Mouse (Mus musculus) left cerebral cortex, postnatal 4 days (tissue): ENCODE data around the gene Elovl5. TPM values are rescaled to one million over a fixed set of nuclear protein-coding genes. Genes with fewer than 3 reads are reported as not detected.
A peak's percentile ranks its signal among the peaks of the same experiment; 100 is the strongest.

ENCODE experiments used
- DNase-seq: peaks from one replicate; pipeline ENCODE4 v3.0.0-alpha.2; 2022
- intact Hi-C: fragments of 180-260 bp; cut with DNase I; formaldehyde crosslinking; loops from one replicate; pipeline ENCODE4 v1.15.1; 2025
- total RNA-seq, 2 experiments: library from RNA; stranded (reverse); gene quantifications; 2 replicates each; pipeline ENCODE4 v1.2.3; 2021

Elovl5 gene
- total RNA-seq = 10 to 100 TPM; 62.7 to 65.3 TPM

DNA sequence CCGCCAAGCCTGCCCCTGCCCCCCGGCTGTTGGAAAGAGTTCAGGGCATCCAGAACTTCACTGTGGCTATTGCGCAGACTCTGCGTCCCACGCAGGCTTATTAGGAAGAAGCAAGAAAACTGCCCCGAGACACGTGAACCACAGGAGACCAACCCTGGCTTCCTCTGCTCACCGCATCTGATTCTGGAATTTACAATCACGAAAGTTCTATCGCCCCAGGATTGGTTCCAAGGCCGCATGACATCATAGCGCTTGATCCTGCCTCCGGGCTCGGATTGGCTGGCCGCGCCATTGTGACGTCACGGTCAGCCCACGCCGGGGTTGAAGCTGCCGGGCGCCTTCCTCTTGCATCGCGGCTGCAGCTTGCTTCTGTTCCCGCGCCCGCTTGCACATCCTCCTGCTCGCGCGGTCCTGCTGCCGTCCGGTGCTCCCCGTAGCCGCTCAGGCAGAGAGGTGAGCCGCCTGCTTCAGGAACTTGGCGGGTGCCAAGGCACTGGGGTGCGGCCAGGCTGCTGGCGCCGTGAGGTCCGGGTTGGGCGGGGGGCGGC is at the start of gene Elovl5:
Gene Elovl5, plus strand, starts transcription at position 291 of the 548 bp plus-strand sequence.
- DNase-seq = peak; percentile 97
- intact Hi-C loops = loop anchor here (5.0 kb wide), 1 partner anchor 110 kb away; no protein-coding TSS in a partner anchor

DNA sequence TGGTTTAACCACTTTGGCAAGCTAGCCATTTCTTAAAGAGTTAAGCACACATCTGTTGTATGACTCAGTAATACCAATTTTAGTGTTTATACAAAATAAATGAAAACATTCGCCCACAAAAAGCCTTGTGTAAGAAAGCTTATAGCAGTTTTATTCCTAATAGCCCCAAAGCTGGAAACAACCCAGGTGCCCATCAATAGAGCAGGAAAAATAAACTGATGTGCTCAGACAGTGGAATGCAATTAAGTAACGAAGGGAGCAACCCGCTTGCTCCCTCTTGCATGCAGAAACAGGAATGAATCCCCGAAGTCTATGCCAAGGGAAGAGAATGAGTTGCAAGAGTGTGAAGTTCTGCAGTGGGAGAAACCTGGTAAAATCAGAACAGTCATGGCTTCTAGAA is 25.7 kb upstream of the Elovl5 start:
- intact Hi-C loops = no loop called here
- no peak for DNase-seq

DNA sequence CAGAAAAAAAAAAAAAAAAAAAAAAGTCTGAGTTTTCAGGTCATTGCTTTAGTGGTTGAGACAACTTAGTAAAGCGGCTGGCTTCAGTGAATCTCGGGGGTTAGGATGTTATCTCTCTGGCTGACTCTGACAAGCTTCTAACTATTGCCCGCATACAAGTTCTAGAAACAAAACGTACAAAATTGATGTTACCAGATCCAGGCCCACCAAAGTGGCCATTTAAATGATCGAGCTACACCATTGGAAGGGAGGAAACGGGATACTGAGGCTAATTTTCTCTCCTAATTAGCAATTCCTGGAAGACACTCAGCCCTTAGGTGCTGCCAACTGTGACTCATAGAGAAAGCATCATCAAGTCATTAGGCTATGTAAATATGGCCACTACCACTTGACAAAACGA is 18.6 kb upstream of the Elovl5 start:
- no peak for DNase-seq
- intact Hi-C loops = no loop called here

DNA sequence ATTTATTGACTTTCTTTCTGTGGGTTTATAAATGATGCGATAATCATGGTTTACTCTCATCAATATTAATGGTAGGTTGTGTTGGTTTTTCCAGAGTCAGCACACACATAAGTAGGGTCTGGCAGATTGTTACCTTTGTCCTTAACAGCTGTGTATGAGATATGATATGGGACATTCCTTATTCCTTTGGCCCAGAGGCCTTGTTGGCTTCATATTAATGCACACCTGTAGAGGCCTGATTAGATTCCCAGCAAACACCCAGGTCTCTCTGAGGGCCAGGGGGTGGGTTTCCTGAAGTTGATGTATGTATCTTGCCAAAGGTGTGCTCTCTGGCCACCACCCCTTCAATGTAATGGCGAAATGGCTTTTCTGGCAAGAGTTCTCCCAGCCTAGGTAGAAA is 13.0 kb upstream of the Elovl5 start:
- intact Hi-C loops = no loop called here
- DNase-seq = no peak

DNA sequence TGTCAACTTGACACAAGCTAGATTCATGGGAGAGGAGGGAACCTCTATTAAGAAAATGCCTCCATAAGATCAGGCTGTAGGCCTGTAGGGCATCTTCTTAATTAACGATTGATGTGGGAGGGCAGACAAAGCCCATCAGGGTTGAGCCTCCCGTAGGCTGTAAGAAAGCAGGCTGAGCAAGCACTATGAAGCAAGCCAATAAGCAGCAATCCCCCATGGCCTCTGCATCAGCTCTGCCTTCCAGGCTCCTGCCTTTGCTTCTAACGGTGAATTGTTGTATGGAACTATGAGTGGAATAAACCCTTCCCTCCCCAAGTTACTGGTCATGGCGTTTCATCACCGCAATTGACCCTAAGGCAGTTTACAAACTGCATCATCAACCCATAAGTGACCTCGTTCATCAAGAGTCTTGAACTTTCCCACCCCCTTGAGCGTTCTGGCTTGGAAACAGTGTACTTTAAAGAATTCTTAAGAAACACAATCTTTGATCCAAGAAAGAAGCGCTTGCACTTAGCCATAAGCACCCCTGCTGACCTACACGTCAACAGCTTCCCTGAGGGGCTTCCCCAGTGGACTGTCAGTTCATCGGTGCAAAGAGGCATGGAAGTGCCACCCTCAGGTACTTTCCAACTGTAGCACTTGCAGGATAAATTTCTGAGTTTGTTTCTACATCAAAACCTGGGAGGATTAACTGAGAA is 7.4 kb upstream of the Elovl5 start:
- DNase-seq = no peak
- intact Hi-C loops = no loop called here

DNA sequence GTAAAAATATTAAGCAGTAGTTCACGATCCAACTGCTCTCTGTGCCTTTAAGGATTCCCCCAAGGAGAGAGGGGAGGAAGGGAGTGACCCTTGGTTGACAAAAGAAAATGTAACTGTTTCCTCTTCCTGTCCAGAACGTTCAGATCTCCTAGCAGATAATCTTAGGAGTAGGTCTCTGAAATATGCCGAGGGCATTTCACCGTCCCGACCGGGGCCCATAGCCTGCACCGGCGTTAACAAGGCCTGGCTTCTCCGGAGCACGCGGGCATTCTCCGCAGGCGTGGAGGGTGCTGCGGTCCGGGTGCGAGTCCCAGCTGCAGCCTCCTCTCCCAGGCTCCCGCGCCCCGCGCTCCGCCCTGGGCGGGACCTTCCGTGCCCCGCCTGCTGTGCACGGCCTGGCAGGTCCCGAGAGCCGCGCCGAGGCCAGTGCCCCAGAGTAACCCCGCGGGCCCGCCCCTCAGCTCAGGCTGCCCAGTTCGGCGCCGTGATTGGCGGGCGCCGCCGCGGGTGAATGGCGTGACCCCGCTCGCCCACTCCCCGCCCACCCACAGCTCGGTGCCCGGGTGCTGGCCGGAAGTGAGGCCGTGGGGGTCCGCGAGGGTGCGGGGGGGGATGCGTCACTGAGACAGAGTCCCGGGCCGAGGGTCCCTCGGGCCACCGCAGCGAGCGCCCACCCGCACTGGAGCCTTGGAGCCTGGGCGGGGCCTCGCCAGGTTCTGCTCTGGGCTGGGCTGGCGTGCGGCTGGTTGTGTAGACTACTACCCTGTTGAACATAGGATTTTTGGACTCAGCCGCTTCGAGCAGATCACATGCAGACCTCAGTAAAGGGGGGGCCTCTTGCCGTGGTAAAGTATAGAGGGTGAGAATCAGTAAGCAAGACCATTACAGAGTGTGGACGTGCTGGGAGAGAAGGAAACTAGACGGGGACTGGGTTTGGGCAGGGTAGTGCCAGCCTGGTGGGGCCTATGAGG is 6.6 kb upstream of the Elovl5 start:
- DNase-seq = peak; percentile 88
- intact Hi-C loops = no loop called here

DNA sequence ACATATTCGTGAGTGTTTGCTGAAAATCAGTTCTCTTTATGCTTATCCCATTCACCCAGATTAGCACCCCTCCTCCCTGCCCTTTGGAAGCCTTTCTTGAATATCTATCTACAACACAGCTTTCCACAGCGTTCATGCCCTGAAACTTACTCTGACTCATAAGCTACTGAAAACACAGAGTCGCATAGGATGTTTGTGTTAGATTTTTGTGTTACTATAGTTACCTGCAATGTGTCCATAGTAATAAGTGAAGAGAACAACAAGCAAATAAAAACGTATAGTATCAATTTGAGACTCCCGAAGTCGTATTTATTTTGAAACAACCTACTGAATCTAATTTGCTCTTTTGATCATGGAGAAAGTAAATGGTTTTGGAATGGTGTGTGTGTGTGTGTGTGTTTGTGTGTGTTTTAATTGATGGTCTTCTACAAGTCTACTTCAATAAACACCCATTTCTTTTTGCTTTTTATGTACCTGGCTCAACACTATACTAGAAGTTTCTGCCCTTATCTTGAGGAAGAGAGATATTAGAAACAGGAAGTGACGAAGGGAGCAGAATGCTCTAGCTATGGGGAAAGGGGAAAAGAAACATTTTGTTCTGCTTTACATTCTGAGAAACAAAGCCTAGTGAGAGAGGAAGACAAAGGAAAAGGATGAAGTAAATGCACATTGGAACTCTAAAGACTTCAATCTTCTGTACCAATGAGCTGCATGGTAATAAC is 5.5 kb upstream of the Elovl5 start:
- intact Hi-C loops = no loop called here
- no peak for DNase-seq

DNA sequence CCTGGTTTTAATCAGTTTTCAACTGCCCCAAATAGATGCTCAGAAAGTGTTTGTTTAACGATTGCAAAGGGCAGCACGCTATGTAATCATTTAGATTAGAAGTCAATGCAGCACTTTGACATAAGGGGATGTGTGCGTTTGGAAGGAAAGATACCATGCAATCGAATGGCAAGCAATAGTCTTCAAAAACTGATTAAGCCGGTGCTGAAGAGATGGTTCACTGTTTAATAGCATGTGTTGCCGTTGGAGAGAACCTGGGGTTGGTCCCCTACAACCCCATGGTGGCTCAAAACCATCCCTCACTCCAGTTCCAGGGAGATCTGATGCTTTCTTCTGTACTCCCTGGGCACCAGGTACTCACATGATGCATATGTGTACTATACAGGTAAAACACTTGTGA is 4.9 kb upstream of the Elovl5 start:
- DNase-seq = no peak
- intact Hi-C loops = no loop called here

DNA sequence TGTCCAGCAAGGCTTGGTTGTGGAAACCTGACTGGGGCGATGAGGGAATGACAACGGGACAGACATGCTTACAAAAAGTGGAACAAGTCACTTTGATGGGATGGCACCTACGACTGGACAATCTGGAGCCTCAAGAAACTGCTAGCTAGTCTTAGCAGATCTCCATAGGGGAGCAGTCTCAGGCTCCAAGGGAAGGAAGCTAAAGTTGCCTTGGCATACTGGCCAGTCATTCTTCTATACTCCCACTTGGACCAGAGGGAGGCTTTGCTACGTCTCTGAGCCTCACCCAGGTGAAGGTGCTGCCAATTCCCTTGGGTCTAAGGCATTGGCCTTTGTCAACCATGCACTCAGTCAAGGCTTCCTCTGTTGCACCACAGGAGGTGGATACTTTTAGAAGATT is 2.5 kb upstream of the Elovl5 start:
- intact Hi-C loops = loop anchor here (5.0 kb wide), 1 partner anchor 107 kb away; no protein-coding TSS in a partner anchor
- DNase-seq = no peak

DNA sequence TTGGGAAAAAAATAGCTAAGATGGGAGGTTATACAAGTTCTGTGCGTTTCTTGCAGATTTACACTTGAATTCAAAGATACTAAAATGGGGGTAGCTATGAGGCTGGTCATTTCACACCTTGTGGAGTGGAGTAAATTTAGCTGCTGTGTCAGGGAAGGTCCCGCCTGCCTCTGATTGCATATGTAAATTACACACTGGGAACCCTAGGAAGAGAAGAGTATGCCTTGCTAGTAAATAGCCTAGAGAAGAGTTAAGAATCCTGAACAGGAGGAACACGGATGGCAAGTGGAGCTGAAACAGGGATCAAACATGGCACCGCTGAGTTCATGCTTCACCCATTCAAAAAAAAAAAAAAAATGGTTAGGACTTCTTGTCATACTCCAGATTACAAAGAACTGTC is 1.4 kb upstream of the Elovl5 start:
- intact Hi-C loops = loop anchor here (5.0 kb wide), 1 partner anchor 108 kb away; no protein-coding TSS in a partner anchor
- DNase-seq = no peak

DNA sequence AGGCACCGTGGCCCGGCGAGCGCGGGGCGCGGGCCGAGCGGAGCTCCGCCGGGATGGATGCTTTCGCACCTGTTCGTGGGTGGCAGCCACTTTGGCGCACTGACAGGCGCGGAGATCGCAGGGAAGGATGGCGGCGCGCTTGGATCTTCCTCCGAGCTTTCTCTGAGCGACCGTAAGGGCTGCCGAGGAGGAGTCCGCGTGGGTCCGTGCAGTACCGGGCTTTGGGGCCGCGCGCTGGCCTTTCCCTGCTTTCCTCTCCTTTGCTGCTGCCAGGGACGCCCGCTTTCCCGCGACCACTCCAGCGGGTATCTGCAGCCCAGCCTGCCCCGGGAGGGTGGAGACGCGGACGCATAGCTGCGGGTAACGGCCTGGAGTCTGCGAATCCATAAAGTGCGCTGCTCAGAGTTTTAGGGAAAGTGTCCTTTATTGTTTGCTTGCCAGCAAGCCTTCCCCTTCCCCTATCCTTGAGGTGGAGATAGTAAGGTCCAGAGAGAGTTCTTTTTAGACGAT is 513 bp downstream of the Elovl5 start:
- intact Hi-C loops = loop anchor here (5.0 kb wide), 1 partner anchor 110 kb away; no protein-coding TSS in a partner anchor
- DNase-seq = no peak

DNA sequence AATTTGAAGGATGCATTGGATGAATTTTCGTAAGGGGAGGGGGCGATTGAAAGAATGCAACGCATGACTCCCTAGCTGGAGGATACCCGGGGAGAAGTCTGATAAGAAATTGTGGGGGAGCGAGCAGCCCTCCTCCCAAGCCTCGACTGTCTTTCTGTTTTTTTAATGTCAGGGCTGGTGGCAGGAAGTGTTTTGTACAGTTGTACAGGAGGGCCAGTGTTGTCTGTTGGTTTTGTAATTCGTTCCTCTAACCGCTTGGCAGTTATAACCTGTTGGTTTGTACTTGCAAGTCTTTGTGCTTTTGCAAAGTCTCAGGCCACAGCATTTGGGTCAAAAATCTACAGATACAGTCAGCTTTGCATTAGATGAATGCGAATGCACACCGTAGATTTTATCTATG is 1.0 kb downstream of the Elovl5 start:
- DNase-seq = no peak
- intact Hi-C loops = loop anchor here (5.0 kb wide), 1 partner anchor 111 kb away; no protein-coding TSS in a partner anchor

DNA sequence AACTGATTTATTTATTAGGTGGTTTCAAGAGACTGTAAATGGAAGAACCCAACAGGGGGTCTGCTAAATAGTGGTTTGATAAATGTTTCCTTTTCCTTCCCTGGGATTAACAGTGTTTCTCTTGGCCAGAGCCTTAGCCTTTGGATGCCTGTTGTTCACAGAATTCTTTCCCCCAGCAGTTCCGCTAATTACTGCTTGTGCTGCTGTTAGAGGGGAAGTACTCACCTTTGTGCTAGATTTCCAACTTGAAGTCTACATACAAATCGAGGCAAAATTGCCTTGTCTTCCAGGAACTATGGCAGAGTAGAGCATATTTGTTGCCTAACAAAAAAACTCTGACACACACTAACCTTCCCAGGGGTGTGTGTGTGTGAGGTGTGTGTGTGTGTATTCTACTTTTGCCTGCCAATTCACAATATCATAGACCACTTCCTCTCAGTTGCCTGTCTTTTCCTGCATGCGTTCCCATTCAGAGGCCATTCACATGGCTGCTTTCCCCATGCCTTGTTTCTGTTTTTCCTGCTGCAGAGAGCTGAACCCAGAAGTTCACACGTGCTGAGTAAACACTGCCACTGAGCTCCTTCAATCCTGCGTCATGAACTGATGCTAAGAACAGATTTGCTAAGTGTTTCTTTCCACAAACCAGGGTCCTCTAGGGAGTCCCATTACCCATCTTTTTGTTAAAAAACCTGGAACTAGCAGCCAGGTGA is 2.0 kb downstream of the Elovl5 start:
- no peak for DNase-seq
- intact Hi-C loops = loop anchor here (5.0 kb wide), 1 partner anchor 112 kb away; no protein-coding TSS in a partner anchor

DNA sequence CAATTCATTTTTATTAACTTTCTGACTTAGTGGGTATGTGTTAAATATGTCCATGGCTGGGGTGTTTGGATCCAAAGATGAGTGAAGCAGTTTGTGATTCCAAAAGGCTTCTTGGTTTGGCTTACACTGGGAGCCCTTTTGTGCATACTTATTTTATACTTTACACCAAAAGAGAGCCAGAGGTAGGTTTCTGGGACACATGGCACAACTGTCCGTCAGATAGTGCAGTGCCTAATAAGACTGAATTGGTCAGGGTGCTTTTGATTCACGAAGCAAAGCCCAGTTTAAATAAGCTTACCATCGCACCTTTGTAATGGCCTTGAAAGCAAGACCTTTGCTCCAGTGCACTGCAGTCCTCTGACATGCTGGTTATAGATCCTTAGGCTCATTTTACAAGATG is 3.3 kb downstream of the Elovl5 start:
- no peak for DNase-seq
- intact Hi-C loops = no loop called here

DNA sequence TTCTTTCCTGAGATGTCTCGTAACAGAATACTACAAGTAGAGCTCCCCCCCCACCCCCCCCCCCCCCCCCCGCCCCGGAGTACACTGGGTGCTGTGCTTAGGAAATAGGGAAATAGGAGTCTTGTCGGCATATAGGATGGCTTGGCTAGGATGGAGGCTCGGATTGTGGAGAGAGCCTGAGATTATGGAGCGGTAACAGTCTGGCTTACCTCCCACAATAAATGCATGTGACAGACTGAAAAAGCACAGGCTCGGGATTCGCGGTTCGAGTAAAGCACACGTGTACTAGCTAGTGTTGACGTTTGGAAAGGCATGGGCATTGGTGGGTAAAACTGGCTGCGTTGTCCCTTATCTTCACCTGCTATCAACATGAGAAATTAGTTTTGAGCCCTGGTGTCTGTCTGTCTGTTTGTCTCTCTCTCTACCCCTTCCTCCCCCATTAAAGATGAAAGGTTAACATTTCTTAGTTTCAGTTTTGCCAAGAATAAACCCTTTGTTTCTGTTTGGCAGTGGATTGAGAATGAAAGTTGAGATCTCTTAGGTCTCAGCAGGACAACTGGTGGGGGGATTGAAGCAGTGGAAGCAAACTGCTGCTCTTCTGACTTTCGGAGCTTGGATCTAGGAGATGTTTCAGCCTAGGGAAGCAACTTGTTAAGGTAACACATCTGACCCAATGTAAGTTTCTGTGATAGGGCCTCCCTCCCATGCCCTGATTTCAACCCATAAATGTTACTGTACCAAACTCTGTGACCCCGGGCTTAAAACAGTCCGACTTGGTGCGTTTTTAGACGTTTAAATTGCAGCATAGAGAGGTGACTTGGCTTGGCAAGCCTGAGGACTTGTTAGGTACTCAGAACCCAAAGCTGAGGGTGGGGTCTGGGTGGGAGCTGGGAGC is 4.4 kb downstream of the Elovl5 start:
- intact Hi-C loops = no loop called here
- no peak for DNase-seq

DNA sequence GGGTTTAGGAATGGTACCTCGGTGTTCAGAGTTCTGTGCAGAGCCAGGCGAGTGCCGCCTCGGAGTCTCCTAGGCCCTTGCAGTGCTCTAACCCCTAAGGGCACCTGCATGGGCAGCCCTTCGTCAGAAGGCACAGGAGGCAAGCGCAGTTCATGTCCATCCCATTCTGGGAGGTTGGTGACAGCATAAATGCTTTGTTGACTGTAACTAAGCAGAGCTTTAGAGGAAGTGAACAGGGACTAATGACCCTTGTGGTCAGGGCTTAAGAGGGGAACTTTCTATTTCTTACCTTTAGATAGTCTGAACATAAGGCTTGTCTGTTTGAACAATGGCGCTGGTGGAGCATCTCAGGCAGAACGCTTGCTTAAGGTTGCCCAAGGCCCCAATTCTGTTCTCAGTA is 6.6 kb downstream of the Elovl5 start:
- intact Hi-C loops = no loop called here
- DNase-seq = no peak

DNA sequence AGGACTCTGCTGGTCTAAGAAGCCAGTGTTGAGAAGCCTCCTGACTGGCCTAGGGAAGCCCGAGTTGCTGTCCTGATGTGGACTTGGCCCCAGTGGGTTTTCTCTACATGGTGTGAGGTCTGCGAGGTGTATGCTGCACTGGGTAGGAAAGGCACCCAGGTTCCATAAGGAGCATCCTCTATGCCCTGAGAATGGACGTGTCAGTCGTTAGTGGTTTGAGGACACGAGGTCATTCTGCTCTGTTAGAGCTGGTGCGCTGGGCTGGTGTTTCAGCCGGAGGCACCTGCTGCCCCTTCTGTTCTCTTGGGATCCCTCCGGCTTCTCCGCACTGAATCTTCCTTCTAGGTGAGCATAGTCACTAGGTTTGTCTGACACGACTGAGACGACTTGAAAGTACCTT is 7.0 kb downstream of the Elovl5 start:
- no peak for DNase-seq
- intact Hi-C loops = no loop called here

DNA sequence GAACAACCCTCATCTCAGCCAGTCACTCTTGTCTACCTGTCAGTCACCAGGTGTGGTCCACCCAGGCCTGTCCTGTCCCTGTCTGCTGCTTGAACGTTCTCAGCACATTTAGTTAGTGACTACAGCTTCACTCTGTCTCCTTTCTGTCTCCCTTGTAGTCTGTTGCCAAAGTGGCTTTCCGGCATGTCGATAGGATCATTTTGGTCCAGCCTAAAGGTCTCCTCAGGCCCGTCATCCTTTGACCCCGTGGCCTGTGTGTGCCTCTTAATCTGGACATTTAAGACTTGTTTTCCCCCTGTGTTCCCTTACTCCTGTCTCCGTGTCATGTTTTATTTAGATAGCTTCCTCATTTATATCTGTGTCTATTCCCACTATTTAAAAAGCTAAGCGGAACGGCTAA is 9.0 kb downstream of the Elovl5 start:
- intact Hi-C loops = no loop called here
- DNase-seq = no peak

DNA sequence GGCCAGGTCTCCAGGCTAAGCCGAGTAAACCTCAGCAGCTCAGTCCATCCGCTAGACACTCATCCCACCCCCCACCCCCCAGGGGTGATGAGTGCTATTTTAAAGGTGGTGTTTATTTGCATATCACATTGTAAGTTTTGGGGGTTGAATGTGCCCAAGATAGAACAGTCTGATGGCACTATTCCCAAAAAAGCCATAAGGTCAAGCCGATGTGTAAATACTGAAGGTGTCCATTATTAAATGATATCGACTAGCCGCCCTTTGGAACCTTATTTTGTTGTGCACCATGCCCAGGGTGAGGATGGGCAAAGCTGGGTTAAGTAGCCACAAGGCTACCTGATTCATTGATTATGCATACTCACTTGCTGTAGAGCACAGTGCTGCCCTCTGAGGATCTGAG is 9.7 kb downstream of the Elovl5 start:
- intact Hi-C loops = no loop called here
- DNase-seq = no peak
